Mouse (Mus musculus): ENCODE results near the gene Rpa2.
"Not testable (repeated sequence)": the region's sequence is repeated elsewhere in the genome, so short reads cannot be mapped to it uniquely, and the experiment has no call there.

Rpa2 gene

GRCm38 (mm10) chr4:132763125-132763524 is 5.0 kb upstream of the Rpa2 start:
- DNase-seq (ENCODE audit: low spot score): not testable (repeated sequence)

- DNase-seq (ENCODE audit: low spot score): no peak
These were observed 3.6 kb downstream of the Rpa2 start for GRCm38 (mm10) chr4:132771776-132772175.

DNA sequence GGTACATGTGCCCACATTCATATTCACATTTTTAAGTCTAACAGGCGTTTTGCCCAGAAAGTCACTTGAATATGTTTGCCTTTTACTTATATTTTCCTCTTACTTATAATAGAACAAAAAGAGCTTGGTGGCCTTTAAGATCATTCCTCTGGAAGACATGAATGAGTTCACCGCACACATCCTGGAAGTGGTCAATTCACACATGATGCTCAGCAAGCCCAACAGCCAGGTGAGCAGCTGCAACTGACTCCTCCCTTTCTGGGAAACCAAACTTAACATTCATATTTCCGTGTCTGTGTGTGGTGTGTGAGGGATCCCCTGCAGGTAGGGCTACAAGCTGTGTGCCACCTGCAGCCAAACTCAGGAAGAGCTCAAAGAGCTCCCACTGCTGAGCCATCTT is 6.8 kb downstream of the Rpa2 start:
- DNase-seq (ENCODE audit: low spot score): no peak

GRCm38 (mm10) chr4:132776764-132777163 is 8.6 kb downstream of the Rpa2 start:
- DNase-seq (ENCODE audit: low spot score): peak; percentile 32

DNA sequence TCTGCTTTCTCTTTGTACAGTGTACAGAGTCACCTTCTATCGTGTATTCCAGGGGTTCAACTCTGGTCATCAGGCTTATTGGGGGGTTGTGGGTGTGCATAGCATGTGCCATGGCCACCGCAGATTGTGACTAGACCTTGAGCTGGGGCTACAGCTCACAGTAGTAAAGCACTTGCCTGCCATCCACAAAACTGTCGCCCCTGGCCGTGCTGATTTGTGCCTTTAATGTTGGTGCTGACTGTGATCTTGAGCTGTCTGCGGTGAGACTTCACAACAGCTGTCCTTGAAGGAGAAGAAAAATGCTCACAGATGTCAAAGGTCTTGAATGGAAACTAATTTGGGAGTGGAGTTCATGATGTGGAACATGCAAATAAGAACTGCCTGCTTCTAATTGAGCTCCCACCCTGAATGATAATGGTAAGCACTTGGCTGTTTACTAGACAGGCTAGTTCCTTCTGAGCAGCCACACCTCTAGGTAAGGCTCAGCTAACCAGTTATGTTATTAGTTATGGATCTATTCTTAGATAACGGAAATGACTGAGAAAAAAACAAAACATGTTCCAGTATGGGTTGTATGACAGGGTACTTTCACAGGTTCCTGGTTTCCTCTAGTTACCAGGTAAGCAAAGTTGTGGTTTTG is 10.6 kb downstream of the Rpa2 start:
- DNase-seq (ENCODE audit: low spot score): no peak

DNA sequence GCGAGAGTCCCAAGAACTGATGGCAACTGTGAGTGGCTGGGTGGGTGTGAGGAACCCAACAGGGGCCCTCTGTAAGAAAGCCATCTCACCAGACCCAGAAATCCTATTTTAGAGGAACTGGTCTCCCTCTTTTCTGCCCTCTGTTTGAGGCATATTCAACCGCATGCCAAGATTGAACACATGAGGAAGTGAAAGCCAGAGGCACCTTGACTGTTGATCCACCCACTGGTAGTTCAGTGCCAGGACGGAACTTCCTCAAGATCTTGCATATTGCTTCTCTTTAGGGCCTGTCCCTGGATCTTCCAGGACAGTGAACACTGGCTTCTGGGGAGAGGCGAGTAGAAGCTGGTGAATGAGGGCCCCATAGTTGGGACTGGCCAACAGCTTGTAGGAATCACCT is 12.2 kb downstream of the Rpa2 start:
- no peak for DNase-seq (ENCODE audit: low spot score)

DNA sequence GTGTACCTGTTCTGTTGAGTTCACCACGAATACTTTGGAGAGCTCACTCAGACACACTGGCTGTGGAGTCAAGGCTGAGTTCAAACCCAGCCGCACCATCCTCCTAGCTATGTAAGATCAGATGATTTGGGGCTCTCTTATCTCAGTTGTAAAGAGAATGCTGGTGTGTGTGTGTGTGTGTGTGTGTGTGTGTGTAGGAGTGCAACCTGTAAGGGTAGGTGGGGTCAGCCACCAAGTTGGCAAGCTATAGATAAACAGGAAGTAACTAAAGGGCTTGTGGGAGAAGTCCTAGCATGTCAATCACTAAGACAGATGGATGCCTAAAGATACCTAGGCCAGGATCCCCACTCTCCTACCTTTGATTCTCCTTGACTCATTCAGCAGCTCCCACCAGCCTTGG is 15.6 kb downstream of the Rpa2 start:
- DNase-seq (ENCODE audit: low spot score): no peak

- no peak for DNase-seq (ENCODE audit: low spot score)
These were observed 17.1 kb downstream of the Rpa2 start for GRCm38 (mm10) chr4:132785228-132785627.

DNA sequence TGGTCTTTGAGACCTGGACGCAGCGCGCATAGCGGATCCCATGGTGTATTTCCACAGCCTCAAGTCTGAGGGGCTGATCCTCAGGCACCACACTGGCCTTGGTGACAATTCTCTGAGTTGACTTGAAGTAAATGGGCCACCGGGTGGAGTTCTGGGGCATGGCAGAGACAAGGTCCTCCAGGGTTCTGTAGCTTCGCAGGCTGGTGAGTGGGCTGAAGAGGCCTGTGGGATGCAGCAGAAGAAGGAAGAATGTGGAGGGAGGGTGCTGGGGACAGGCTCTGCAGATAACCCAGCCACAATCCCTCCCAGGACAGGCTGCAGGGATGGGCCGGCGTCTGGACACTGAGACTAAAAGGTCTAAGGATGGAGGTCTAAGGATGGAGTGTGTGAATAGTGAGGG is 21.6 kb downstream of the Rpa2 start:
- no peak for DNase-seq (ENCODE audit: low spot score)

GRCm38 (mm10) chr4:132793322-132794004 is 25.3 kb downstream of the Rpa2 start:
- not testable (repeated sequence) for DNase-seq (ENCODE audit: low spot score)

DNA sequence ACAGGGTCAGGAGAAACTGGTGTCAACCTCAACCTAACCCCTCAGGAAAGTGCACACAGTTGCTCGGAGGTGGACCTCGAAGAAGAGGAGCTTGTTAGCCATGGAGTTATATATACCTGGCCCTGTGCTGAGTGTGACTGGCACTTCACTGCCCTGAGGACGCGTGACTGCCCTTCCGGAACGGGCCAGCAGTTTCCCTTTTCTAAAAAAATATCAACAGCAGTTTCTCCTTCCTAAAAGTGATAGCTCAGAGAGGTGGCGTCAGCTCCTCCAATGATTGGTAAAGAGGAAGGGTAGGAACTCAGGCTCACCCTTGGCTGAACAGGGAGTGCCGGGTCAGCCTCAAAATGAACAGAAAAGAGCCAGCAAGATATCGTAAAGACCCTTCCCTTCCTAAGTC is 25.9 kb downstream of the Rpa2 start:
- no peak for DNase-seq (ENCODE audit: low spot score)

- DNase-seq (ENCODE audit: low spot score): no peak
These were observed 26.6 kb downstream of the Rpa2 start for GRCm38 (mm10) chr4:132794760-132795159.

GRCm38 (mm10) chr4:132795171-132795570 is 27.0 kb downstream of the Rpa2 start:
- DNase-seq (ENCODE audit: low spot score): no peak

DNA sequence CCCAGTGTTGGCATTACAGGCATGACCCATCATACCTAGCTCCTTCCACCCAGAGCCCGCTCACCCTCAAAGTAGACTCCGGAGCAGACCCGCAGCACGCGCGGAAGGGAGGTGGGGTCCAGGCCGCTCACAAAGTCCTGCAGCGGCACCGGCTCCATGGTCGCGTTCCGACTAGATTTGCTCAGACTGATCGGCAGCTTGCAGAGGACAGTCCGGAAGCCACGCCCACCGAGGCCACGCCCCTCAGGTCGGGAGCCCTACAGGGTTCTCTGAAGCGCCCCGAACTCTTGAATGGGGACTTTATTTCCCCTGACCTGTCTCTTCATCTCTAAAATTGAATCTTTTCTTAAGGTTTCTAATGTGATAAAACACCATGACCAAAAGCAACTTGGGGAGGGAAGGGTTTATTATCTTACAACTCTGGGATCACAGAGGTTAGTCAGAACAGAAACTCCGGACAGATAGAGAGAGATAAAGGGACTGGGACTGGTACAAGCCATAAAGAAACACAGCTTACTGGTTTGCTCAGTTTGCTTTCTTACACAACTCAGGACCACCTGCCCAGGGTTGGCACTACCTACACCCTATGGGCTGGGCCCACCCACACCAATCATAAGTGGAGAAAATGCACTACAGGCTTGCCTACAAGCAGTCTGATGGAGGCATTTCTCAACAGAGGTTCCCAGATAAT is 28.2 kb downstream of the Rpa2 start, which contains the start of gene Themis2:
TSS of gene Themis2 (minus strand) at position 192 of the 691 bp plus-strand sequence.
- DNase-seq (ENCODE audit: low spot score): peak; percentile 63

- DNase-seq (ENCODE audit: low spot score): no peak
These were observed 29.3 kb downstream of the Rpa2 start for GRCm38 (mm10) chr4:132797461-132797860.

- no peak for DNase-seq (ENCODE audit: low spot score)
These were observed 29.9 kb downstream of the Rpa2 start for GRCm38 (mm10) chr4:132798028-132798427.

DNA sequence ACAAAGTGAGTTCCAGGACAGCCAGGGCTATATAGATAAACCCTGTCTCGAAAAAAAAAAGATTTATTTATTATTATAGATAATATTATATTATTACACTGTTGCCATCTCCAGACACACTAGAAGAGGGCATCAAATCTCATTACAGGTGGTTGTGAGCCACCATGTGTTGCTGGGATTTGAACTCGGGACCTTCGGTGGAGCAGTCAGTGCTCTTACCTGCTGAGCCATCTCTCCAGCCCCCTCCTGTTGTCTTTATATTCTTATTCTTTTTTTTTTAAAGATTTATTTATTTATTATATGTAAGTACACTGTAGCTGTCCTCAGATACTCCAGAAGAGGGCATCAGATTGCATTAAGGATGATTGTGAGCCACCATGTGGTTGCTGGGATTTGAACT is 30.5 kb downstream of the Rpa2 start:
- DNase-seq (ENCODE audit: low spot score): not testable (repeated sequence)

DNA sequence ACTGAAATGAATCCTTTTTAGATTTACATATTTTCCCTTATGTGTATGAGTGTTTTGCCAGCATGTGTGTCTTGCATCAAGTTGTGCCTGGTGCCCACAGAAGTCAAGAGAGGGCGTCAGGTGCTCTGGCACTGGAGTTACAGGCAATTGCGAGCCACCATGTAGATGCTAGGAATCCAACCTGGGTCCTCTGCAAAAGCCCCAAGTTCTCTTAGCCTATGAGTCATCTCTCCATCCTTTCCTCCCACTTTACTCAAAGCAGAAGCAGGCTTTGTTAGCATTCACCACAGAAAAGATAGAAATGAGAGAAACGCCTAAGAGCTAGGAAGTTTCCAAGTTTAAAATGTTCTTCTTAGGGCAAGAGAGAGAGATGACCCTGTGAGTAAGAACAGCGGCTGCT is 31.7 kb downstream of the Rpa2 start:
- no peak for DNase-seq (ENCODE audit: low spot score)

DNA sequence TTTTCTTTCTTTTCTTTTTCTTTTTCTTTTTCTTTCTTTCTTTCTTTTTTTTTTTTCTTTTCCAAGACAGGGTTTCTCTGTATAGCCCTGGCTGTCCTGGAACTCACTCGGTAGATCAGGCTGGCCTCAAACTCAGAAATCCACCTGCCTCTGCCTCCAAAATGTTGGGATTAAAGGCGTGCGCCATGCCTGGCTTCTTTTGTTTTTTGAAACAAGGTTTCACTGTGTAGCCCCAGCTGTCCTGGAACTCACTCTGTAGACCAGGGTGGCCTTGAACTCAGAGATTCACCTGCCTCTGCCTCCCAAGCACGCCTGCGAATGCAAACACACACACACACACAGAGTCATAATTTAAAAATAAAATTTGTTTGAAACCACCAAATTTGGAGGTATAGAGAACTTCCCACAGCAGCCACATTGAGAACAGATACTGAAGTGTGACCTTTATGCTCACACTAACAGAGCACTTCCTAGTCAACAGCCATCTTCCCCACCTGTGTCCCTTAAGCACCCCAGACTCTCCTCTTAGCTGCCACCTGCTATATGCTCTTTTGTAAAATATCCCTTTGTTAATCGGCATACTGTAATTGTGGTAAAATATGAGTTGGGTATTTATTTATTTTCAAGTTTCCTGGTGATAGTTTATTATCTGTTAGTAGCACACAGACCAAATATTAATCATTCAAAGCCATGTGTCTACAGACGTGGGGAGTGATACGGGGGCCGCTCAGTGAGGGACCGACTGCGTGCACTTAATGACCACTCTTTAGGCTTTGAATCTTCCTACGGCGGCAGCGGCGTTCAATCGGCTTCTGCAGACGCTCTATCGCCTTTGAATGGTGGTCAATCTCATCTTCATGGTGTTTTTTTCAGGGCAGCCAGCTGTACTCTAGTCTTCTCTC is 33.3 kb downstream of the Rpa2 start:
- DNase-seq (ENCODE audit: low spot score): no peak

GRCm38 (mm10) chr4:132802171-132802637 is 34.1 kb downstream of the Rpa2 start:
- no peak for DNase-seq (ENCODE audit: low spot score)

GRCm38 (mm10) chr4:132803212-132803611 is 35.1 kb downstream of the Rpa2 start:
- DNase-seq (ENCODE audit: low spot score): no peak

DNA sequence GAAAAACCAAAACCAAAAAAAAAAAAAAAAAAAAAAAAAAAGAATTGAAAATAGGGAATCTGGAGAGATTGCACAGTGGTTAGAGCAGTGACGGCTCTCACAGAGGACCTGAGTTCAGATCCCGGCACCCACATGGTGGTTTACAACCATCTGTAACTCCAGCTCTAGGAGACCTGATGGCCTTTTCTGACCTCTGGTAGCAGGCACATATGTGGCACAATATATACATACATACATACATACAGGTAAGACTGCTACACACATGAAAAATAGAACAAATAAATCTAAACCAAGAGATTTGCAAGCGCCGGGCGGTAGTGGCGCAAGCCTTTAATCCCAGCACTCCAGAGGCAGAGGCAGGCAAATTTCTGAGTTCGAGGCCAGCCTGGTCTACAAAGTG is 35.7 kb downstream of the Rpa2 start:
- DNase-seq (ENCODE audit: low spot score): no peak

Data from yolk sac, embryonic 10.5 days (tissue).